Mouse (Mus musculus): ENCODE data around the gene Lyrm9. TPM values are rescaled to one million over a fixed set of nuclear protein-coding genes. Genes with fewer than 3 reads are reported as not detected.

Lyrm9 gene
- polyA plus RNA-seq, 1 experiment from 2014 or later, result 14.0 TPM

DNA sequence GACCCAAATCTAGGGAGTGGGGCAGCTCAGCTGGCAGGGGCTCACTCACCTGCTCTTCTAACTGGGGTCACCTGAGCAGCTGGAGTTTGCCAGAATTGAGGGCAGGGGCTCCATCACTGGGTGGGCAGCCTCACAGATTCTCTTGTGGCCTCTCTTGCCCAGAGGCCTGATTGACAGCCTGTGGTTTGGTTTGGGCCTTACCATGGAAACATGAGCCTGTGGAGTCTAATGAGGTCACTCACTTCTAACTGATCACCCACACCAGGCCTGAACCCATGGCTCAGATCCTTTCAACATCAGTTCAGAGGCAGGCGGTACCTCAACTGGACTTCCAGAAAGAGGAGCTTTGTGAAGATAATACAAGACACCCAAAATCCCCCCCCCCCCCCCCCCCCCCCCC is 60.3 kb downstream of the Lyrm9 start:
- H3K27me3 ChIP-seq, result no peaks in the 10 kb centered on the region
- no peak overlapping the region for H3K9ac ChIP-seq
- H3K36me3 ChIP-seq (replicated peaks), result no peaks in the 10 kb centered on the region
- peaks cover 6% of the 10 kb centered on the region; the same call in 1 of the 2 replicates for H3K4me1 ChIP-seq (replicated peaks)
- WGBS (ENCODE audit: insufficient replicate concordance), result 61% methylated on average over 1 of the region's 1 CpGs
- ATAC-seq (ENCODE audit: insufficient read depth), result no peak
- H3K4me3 ChIP-seq (replicated peaks), result no peak overlapping the region
- no peak overlapping the region for H3K4me2 ChIP-seq
- no peaks in the 10 kb centered on the region for H3K9me3 ChIP-seq (replicated peaks)
- H3K27ac ChIP-seq (replicated peaks), result no peak overlapping the region

DNA sequence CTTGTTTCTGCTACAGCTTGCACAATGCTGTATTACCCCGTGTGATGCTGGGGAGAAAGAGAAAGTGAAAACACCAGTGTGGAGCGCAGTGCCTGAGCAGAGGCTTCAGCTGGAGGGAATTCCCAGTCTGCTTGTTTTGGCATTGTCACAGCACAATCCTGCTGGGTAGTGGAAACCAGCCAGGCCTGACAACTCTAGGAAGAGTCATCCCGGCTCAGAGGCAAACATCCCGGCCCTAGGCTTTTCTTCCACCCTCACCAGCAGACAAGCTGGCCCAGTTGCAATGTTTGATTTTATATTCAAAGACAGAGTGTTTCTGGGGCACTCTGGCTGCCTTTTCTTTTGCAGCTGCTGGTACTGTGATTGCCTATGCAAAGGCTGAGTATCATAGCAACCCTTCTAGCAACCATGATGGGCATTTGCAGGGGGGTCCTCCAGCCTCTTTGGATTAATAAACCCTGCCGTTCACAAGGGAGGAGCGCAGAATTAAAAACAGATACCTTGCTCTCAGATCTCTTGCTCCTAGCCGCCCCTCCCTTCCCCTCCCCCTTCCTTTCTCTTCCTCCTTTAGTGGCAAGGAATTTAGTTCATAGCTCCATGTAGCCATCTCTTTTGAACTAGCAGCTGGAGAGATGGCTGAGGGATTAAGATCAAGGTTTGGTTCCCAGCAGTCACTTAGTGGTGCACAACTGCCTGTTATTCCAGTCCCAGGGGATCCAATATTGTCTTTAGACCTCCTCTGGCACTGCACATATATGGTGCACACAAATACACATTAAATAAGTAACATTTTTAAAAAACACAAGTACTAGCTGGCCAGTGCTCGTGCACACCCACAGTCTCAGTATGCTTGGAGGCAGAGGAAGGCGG is 61.0 kb downstream of the Lyrm9 start:
- no peak overlapping the region for H3K27ac ChIP-seq (replicated peaks)
- H3K4me1 ChIP-seq (replicated peaks), result peaks cover 6% of the 10 kb centered on the region; the same call in 1 of the 2 replicates
- H3K27me3 ChIP-seq, result no peaks in the 10 kb centered on the region
- no peak overlapping the region; the same call in 1 of the 2 replicates for H3K4me2 ChIP-seq
- H3K9ac ChIP-seq, result no peak overlapping the region
- H3K36me3 ChIP-seq (replicated peaks), result no peaks in the 10 kb centered on the region
- H3K4me3 ChIP-seq (replicated peaks), result no peak overlapping the region
- WGBS (ENCODE audit: insufficient replicate concordance), result 45% methylated on average over 9 of the region's 9 CpGs
- ATAC-seq (ENCODE audit: insufficient read depth), result no peak
- H3K9me3 ChIP-seq (replicated peaks), result no peaks in the 10 kb centered on the region

DNA sequence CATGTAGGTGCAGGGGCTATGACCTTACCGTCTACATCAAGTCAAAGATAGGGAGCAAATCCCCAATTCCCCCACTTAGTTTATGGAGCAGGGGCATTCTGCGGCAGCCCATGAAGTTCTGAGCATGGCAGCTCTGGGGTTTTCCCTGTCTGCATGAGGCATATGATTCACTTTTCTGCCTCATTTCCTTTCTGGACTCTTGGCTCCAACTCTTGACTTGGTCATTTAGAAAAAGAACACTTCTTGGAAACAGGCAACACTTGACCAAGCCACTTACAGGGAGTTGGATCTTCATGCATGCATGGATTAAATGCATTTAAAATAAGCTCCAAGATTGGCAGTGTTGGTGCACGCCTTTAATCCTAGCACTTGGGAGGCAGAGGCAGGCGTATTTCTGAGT is 62.8 kb downstream of the Lyrm9 start:
- H3K9me3 ChIP-seq (replicated peaks), result no peaks in the 10 kb centered on the region
- 67% methylated on average over 4 of the region's 4 CpGs for WGBS (ENCODE audit: insufficient replicate concordance)
- H3K4me2 ChIP-seq, result no peak overlapping the region
- ATAC-seq (ENCODE audit: insufficient read depth), result no peak
- H3K9ac ChIP-seq, result no peak overlapping the region
- H3K27me3 ChIP-seq, result no peaks in the 10 kb centered on the region
- no peak overlapping the region for H3K27ac ChIP-seq (replicated peaks)
- H3K36me3 ChIP-seq (replicated peaks), result no peaks in the 10 kb centered on the region
- no peak overlapping the region for H3K4me3 ChIP-seq (replicated peaks)
- peaks cover 6% of the 10 kb centered on the region; the same call in 1 of the 2 replicates for H3K4me1 ChIP-seq (replicated peaks)

Other genes starting within 250 kb of the Lyrm9 start
- 3.3 and 4.1 TPM in 2 replicates for gene Nlk, start 129.2 kb upstream of the Lyrm9 start, polyA plus RNA-seq (2015; fragmentation: Nextera tagmentation; extraction: Ambion mirVana)
- gene Ccnq, start 74.9 kb upstream of the Lyrm9 start, polyA plus RNA-seq (2015; fragmentation: Nextera tagmentation; extraction: Ambion mirVana), result 14.8 and 16.5 TPM in 2 replicates
- gene Nos2, start 94.2 kb downstream of the Lyrm9 start, polyA plus RNA-seq (2015; fragmentation: Nextera tagmentation; extraction: Ambion mirVana), result 0.03 and 0.06 TPM in 2 replicates
- gene Lgals9, start 158.4 kb downstream of the Lyrm9 start, polyA plus RNA-seq (2015; fragmentation: Nextera tagmentation; extraction: Ambion mirVana), result 154 and 177 TPM in 2 replicates